Mouse (Mus musculus) heart, postnatal 25 days (tissue): ENCODE measurements at regions not wholly inside any gene's neighbourhood (a gene's known extent, or its start where the extent isn't known, plus 50 kb on each side); places are given as distances from the start of the nearest gene placed in this dataset.
A peak's percentile ranks its signal among the peaks of the same experiment; 100 is the strongest.

ENCODE experiments used
- DNase-seq: peaks from one replicate; pipeline ENCODE4 v3.0.0; 2022; ENCODE audit warnings: low spot score
- intact Hi-C: fragments of 180-260 bp; cut with DNase I; formaldehyde crosslinking; loops from one replicate; pipeline ENCODE4 v1.15.1; 2025

DNA sequence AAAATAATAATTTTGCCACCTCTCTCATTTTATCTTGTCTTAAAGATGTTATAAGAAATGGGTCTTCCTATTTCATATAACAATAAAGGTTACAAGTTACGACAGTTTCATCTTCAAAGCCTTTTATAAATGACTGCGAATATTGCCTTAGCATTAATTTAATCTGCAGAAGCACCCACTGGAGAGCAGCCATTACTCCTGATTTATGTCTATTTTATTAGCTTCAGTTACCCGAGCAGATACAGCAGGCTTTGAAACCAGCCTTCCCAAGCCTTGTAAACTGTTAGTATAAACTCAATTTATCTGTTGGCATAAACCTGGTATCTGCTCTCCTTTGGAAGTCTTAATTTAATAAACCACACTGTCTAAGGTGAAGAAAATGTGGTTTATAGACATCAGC, 2851.6 kb upstream of the Gm6569 start:
- intact Hi-C loops = no loop called here
- DNase-seq = no peak

DNA sequence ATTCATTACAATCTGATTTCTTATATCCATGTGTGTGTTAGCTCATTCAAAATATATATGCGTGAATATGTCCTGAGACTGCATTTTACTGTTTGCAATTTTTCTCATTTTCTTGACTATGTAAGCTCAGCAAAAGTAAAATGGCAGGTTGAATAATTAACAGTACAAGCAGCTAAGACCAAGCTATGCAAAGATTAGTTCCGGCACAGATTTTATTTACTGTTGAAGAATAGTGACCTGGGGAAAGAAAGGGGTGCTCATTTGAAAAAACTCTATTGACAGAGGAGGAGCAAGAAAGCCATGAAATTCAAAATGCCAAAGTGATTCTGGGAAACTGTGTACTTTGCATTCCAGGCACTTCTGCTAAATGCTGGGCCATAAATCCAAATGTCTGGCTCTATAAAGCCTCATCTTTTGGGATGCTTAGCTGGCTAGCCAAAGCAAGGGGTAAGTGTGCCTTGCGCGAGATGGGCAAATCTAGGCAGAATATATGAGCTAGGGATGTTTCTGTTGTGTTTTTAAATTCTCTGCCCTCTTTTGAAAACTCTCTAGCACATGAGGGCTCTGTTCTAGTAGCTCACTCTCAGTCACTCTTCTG, 2846.3 kb upstream of the Gm6569 start:
- DNase-seq = no peak
- intact Hi-C loops = no loop called here

DNA sequence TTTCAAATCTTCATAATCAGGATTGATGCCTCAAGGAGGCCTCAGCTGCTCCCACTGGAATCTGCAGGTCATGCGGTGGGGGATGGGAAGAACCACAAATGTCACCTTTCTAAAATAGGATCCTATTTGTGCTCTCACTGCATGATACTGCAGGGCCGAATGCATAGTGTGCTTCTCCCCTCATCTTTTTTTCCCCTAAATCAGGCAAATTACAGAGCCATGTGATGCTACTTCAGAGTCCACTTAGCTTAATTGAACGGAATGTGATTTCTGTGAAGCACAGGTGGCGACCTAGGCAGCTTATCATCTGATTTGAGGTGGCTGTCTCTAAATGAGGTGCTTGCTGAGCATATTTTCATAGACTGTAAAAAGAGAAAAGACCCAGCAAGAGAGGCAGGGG, 2841.0 kb upstream of the Gm6569 start:
- intact Hi-C loops = no loop called here
- no peak for DNase-seq

DNA sequence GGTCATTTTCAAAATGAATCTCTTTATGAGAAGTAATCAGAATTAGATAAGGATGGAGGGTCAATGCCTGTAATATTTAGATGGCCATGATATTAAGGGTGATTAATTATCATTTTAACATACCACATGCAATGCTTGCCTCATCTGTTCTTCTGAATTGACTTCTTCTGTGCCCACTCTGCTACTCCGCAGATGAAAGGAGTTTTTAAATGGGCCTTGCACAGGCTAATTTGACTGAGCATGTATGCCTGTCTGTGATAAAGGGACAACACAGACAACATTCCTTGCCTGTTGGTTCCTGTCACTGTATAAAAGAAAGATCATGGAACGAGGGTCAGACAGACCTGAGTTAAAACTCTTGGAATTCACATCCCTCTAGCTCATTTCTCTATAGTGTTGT, 2824.0 kb upstream of the Gm6569 start:
- no peak for DNase-seq
- intact Hi-C loops = no loop called here

DNA sequence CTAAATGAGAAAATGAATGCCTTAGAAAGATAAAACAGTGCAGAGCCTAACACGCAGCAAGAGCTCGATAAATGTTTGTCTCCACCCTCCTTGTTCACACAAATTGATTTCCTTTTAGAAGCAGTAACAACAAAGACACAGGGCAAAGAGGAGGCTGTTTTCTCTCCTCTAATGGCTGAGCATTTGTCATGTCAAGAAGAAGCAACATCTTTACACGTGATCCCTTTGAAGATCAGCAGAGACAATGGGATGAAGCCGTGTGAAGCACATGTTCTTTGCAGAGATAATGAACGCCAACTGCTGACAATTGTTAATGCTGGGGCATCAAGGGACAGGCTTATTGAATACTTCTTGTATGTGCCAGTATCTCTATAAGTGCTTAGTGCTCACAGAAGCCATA, 2823.6 kb upstream of the Gm6569 start:
- intact Hi-C loops = no loop called here
- DNase-seq = no peak

DNA sequence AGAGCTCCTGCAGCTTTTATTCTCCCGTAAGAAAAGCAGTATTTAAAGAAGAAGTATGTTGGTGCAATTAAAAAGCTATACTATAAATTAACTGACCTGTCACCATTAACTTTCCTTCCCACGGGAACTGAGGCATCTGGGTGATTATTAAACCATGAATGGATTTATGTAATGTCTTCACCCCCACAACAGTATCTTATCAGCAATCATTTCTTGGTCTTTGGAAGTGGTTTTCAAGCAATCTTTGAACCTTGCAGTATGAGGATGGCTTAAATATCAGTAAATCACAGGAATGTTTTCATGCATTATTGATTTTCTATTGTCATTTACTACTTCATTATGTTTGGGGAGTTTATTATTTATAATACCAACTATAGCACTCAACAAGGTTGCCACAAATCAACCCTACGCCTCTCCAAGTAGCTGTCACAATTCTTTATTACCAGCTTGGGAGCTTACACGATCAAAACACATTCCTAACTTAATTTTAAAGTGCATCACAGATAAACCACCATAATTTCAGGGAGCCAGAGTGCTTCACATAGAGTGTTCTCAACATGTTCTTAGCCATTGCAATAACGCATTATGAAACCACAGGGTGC, 2780.0 kb upstream of the Gm6569 start:
- DNase-seq = no peak
- intact Hi-C loops = no loop called here

DNA sequence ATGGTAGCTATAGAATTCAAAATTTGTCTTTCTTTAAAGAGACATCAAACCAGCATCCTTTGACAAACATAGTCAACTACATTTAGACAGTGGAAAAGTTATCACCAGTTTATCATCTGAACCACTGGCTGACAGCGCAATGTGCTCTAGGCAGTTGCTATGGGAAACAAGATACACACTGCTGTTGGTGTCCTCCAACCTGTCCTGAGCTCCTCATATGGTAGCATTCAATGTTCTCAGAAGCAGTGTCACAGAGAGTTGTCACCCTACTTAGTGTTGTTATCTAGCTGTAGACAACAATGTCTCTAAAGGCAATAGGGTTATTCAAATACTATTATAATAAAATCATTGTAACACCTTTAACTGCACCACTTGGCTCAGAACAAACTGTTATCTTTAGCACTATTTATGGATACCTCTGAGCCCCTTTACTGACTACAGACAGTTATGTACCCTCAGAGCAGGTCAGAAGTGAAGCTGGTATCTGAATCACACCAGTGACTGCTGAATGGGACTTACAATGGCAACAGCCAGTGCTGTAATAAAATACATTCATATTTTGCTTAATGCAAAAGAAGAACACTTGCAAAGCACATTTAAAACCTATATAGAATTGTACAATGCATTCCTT, 2747.9 kb upstream of the Gm6569 start:
- no peak for DNase-seq
- intact Hi-C loops = no loop called here

DNA sequence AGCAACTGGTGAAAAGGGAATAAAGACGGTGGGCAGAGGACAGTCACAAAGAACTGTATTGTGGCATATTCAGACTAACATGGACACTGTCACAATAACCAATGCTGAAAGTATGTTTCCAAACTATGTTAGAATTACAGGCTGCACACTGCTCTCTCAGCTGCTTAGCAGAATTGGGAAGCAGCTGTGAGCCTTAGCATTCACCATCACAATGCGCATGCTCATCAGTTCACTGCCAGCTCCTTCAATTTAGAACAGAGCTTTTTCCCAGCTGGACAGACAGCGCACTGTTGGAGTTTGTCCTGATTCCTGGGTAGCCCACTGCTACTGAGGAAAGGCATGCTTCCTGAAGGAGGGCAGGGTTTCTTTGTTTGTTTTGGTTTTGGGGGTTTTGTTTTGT, 2735.2 kb upstream of the Gm6569 start:
- DNase-seq = no peak
- intact Hi-C loops = no loop called here

DNA sequence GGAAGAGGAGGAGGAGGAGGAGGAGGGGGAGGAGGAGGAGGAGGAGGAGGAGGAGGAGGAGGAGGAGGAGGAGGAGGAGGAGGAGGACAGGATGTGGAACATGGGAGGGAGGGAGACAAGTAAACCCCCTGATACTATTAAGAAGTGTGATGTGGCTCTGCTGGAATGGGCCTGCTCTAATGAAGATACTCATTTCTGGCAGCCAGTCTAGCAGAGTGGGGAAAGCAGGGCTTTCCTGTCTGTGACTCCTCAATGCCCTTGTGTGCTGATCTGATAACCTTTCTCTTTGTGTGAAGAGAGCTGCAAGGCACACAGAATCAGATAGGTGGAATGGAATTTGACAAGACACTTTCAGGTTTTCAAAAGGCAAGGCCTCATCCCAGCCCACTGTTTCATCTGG, 2704.6 kb upstream of the Gm6569 start:
- intact Hi-C loops = no loop called here

DNA sequence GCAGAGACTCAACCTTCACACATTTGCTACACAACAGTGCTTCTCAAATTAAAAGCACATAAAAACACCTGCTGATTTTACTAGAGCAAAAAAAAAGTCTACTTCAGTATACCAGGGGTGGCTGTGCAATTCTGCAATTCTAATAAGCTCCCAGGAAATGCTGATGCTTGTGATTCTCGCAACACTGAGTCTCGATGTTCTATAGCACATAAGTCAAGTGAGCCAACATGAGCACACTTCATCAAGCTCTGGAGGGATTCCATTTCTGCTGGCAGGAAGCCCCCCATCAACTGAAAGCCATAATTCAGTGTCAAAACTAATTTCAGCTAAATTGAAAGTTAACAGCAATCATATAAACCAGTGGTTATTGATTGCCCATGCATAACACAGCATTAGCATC, 2676.7 kb upstream of the Gm6569 start:
- DNase-seq = no peak
- intact Hi-C loops = no loop called here

More for the DNA sequence above, 2704.6 kb upstream of the Gm6569 start:
- DNase-seq = no peak

DNA sequence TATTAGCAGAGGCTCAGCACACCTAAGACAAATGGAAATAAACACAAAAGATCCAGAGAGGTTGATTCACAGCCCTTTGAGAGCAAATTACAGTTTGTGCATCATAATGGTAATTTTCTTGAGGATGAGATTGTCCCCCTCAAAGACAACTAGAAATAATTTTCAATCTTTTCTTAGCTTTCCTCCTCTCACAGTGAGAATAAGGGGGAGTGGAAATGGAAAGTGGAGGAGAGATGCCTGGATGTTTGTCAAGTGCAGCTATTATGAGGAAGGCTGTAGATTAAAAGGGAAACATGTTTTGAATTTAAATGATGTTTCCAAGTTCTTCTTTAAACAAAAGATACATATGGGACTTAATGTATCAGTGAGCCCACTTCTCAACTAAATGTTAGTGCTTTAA, 2672.3 kb upstream of the Gm6569 start:
- intact Hi-C loops = no loop called here

DNA sequence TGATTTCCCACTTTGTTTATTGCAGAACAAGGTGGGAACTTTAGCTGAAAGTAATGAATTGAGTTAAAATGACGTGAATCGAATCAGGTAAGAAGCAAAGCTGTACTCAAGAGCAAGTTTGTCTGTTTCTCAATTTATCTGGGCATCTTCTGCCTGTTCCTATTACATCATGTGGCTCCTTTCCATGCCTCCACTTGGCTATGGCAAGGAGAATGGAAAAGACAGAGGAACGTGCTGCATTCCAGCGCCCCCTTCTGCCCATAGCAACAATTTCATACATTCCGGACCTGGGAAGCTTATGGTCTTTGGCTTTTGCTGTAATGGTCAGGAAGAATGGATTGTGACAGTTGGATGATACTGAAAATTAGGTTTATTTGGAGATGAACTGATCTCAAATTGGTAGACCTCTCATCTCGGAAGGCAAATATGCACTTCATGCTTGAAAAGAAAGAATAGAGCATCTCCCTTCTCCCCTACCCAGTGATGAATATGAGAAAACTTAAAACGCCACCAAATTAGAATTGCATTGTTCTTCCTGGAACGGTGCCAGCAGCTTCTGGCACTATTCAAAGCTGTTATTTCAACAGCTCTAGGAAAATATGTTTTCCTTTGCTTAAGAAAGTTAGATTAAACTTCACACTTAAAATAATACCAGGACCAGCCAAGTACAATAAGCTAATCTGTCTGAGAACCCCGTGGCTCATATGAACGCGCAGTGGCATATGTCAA, 2639.2 kb upstream of the Gm6569 start:
- intact Hi-C loops = no loop called here
- DNase-seq = no peak

More for the DNA sequence above, 2672.3 kb upstream of the Gm6569 start:
- no peak for DNase-seq

DNA sequence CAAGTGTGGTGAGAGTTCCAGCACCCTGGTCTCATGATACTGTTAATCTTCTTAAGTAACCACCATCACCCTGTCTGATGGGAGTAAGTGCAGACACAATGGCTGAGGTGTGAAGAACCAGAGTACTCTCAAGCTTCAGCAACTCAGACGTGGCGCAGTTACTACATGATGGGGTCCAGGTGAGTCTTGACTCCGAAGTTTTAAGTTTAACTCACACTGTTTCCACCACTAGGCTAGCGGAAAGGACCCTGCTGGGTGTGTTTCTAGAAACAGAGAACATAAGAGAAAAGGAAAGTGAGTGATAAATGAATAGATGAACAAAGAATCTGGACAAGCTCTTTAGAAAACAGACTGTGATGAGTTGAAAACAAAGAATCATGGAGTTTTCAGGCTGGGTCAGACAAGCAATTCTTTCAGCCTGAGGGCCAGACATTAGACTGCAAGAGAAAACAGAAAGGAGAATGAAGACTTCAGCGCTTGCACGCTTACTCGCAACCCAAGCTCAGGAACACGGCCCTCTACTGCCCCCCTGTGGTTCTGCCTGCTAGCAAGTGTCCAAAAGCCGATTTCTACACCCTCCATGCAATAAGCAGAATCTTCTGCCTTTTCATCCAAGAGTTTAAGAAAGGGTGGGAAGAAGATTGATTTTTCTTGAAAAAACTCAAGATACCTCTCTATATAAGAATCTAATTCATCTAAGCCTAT, 2593.6 kb upstream of the Gm6569 start:
- DNase-seq = peak; percentile 3
- intact Hi-C loops = loop anchor here (10.0 kb wide), 1 partner anchor 134 kb away; no protein-coding TSS in a partner anchor

DNA sequence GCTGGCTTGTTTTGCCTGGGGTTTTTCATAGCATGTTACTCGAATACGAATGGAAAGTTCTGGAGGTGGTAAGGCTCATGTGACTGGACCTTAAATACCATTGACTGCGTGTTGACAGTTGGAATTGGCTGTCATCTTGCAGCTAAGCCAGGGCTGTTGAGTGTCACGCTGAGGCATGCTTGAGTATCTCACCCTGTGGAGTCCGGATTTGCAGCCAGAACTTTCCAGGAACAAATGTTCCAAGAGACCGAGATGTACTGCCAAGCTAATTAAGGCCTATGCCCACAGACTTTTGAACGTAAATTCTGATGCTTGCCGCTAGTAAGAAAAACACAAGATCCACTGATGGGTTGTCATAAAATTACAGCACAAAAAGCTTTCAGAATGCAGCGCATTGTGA, 2590.8 kb upstream of the Gm6569 start:
- intact Hi-C loops = loop anchor here (10.0 kb wide), 1 partner anchor 131 kb away; no protein-coding TSS in a partner anchor
- peak; percentile 7 for DNase-seq

DNA sequence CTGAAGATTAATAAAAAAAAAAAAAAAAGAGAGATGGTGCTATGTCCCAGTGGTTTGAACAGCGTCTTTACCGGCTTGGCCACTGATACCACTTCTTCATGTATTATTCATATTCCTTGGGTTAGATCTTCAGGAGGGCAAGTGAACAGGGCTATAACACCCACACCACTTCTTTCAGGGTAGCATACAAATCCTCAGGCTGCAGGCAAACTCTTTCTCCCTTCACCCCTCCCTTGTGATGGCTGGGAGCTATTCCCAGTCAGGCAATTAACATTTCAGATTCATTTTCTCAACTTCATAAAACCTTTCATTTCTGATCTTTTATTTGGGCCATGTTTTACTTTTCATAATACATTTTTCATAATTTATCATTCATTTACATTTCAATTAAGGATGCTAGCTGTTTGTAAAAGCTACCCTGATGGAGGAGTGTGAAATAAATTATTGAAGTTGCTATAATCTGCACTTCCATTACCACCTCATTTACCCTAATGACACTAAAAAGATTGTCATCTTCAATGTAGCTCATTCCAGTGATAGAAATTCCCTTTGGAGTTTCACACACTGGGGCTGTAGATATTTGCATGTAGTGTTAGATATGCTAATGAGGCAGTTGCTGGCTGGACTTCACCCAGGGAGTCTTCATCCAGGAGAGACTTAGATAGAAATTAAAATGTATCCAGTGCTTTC, 2558.3 kb upstream of the Gm6569 start:
- DNase-seq = no peak
- intact Hi-C loops = no loop called here

DNA sequence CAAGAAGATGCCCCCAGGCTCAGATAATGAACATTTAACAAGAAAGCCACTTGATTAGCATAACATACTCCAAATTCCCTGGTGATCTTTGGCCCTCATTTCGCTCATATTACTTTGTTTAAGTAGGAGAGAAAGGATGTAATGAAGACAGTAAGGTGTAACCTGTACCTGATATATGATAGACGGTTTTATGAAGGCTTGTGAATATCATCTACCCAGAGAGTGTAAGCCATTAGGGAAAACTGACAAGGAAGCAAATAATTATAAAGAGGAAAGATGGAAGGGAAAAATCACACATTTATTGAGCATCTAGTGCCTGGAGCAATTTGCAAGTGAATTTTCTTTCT, 2557.8 kb upstream of the Gm6569 start:
- DNase-seq = no peak
- intact Hi-C loops = no loop called here

DNA sequence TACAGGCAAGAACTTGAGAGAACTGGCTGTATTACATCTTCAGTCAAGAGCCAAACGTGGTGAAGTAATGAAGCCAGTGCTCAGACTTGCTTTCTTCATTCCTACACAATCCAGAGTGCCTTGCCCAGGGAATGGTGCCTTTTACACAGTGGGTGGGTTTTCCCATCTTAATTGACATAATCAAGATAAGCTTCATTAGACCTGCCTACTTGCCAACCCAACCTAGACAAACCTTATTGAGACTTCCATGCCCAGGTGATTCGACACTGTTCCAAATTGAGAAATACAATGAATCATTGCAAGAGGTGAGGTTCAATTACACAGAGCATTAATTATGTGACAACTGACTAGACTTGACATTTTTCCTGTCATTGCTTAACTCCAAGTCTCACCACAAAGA, 2557.0 kb upstream of the Gm6569 start:
- DNase-seq = no peak
- intact Hi-C loops = no loop called here

DNA sequence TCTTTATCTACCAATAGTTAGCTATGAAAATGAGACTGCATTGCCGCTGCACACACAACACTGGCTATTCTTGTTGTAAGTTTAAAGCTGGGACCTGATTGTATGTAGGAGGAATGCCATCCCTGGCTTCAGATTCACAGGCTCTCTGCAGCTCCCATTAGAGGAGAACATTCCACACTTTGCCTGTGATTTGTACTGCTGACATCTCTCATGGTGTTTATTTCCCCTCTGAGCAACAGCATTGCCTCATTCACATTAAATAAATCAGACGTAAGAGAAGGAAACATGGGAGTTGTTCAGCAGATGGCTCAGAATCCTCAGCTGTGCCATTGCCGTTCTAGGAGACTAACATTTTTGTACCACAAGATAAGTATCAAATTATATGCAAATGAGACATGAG, 2550.6 kb upstream of the Gm6569 start:
- intact Hi-C loops = no loop called here
- no peak for DNase-seq

DNA sequence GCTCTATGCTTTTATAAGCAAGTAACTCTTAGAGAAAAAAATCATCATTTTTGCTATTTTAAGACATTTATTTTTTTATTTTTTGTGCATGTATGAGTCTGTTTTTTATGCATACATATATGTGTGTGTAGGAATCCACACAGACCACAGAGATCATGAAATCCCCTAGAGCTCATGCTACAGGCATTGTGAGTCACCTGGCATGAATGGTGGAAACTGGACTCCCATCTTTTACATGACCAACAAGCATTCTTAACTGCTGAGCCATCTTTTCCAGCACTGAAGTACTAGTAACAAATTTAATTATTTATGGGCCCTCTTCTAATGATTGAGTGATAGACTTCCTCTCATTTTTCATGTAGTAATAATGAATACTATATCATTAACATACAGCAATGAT, 2531.8 kb upstream of the Gm6569 start:
- intact Hi-C loops = no loop called here
- no peak for DNase-seq

DNA sequence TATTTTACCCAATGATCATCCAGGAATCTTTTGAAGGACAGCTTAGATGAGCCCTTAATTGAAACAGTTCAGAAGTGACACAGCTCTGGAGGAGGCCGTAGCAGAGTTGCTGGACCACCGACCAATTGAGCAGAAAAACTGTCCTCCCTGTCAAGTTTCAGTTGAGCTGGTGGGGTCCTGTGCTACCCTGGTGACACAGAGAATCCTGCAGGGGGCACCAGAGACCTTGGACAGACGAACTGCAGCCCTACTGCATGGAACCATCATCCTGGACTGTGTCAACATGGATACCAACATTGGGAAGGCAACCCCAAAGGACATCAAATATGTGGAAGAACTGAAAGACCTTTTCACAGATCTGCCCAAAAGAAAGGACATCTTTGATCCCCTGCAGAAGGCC, 2524.1 kb upstream of the Gm6569 start:
- DNase-seq = no peak
- intact Hi-C loops = no loop called here
